Mouse (Mus musculus) ES-Bruce4 (cell line): Measurements from ENCODE around the gene Actl10.

Experiments used
- CTCF ChIP-seq: IDR thresholded peaks from one replicate; pipeline ENCODE4 v1.8.1; 2011; ENCODE audit warnings: low read depth, low read length
- EP300 ChIP-seq: IDR thresholded peaks from 2 replicates; pipeline ENCODE4 v1.6.1; 2011; ENCODE audit warnings: low read depth, low read length; ENCODE audit not compliant: insufficient read depth
- POLR2A ChIP-seq: IDR thresholded peaks from one replicate; pipeline ENCODE4 v1.8.1; 2011; ENCODE audit warnings: low read length; ENCODE audit not compliant: insufficient read depth

DNA sequence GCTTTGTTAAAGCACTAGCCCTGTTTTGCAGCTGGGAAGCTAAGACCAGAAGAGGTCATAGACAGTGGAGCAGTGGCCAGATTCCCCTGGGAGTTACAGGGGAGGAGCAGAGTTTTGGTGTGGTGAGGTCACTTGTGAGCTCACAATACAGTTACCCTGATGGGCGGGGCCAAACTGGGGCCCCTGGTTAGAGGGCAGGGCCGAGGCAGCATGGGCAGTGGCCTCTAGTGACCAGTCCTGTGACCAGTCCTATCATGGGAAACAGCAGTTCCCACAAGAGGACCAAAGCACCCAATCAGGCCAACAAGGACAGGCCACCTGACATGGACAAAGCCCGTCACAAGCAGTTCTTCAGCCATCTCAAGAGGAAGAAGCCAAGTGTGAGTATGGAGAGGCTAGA, 2.9 kb upstream of the Actl10 start:
- TF ChIP-seq POLR2A, result no peak
- TF ChIP-seq CTCF, result no peak
- no peak for TF ChIP-seq EP300
